Mouse (Mus musculus) liver, adult 2 months (tissue): ENCODE data around the gene Rbms1.

Experiments
- CTCF ChIP-seq: fragments of 200-500 bp; IDR thresholded peaks from 2 replicates; pipeline ENCODE4 v1.5.1; 2011; ENCODE audit warnings: low read depth, low read length, control low read depth
- POLR2A ChIP-seq: fragments of 200-500 bp; IDR thresholded peaks from 2 replicates; pipeline ENCODE4 v1.6.1; 2011; ENCODE audit warnings: low read length, control low read depth; ENCODE audit not compliant: insufficient read depth; ENCODE audit errors: extremely low read depth

GRCm38 (mm10) chr2:60751274-60751673 lies 211.7 kb downstream of the Rbms1 start:
- TF ChIP-seq CTCF, result no peak
- no peak for TF ChIP-seq POLR2A
